ENCODE assay signal across 24 mouse cellular contexts in the genomic region with DNA sequence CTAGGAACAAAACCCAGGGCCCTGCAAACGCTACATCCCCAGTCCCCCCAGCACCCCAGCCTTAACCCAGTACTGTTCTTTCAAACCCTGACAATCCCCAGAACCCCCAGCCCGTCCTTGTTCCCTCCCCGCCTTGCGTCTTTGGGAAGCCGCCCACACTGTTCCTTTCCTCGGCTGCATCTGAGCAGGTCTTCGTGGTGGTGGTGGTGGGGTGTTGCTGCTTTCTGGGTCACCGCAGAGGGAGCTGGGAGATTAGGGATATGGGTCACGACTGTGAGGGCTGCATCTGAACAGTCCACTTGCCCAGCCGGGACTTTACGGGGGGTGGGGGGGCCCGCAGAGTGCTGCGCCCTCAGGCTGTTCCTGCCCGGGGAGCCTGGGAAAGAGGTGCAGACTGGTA. TPM values are rescaled to one million over a fixed set of nuclear protein-coding genes. Genes with fewer than 3 reads are reported as not detected.
DNase-seq lines count a peak whose midpoint lies in the region; ATAC-seq and TF ChIP-seq lines count a peak whose summit lies in the region.
"Had no signal": no experiment of that assay in that cellular context is flagged by ENCODE, and none has a peak within 500 bp of the region (broad histone marks: within the 10 kb centered on the region; RNA-seq: fewer than 3 reads in every experiment).

No protein-coding gene starts in this region.

- H3K4me3 ChIP-seq in kidney, adult 2 months (ENCODE audit: insufficient read depth, low read depth, low read length) = no peak overlapping the region
- no peak overlapping the region for H3K4me3 ChIP-seq in neural tube, embryonic 12.5 days
- H3K4me3 ChIP-seq in neural tube, embryonic 15.5 days (replicated peaks) = no peak overlapping the region
- H3K4me3 ChIP-seq in small intestine, adult 2 months (ENCODE audit: low read depth, low read length) = peak overlapping the region; percentile 18
- H3K4me3 ChIP-seq: heart, embryonic 13.5 days; hindbrain, embryonic 12.5 days; myocyte; stomach, embryonic 15.5 days had no signal

- TF ChIP-seq POLR2A in kidney, adult 2 months (IDR thresholded peaks at IDR 0.05; ENCODE audit: low read depth, low read length) = no peak
- TF ChIP-seq POLR2A in small intestine, adult 2 months (IDR thresholded peaks at IDR 0.05; ENCODE audit: low read depth, low read length) = no peak

- H3K27me3 ChIP-seq in kidney, adult 2 months (replicated peaks; ENCODE audit: control insufficient read depth, insufficient read depth, low read length) = no peaks in the 10 kb centered on the region
- H3K27me3 ChIP-seq in neural tube, embryonic 12.5 days (replicated peaks) = peaks cover 53% of the 10 kb centered on the region
- H3K27me3 ChIP-seq in neural tube, embryonic 15.5 days (replicated peaks) = peaks cover 52% of the 10 kb centered on the region
- no peaks in the 10 kb centered on the region for H3K27me3 ChIP-seq in small intestine, adult 2 months (ENCODE audit: control insufficient read depth, insufficient read depth, low read length)

- no peak for ATAC-seq in neural tube, embryonic 12.5 days (ENCODE audit: low FRiP score, low read depth)
- no peak for ATAC-seq in neural tube, embryonic 15.5 days (ENCODE audit: low FRiP score)
- ATAC-seq: midbrain, embryonic 16.5 days had no signal

- 0 out of 2 replicates have a peak overlapping the region, but pooled peaks have one; percentile 1 for H3K9ac ChIP-seq in neural tube, embryonic 12.5 days
- H3K9ac ChIP-seq in neural tube, embryonic 15.5 days (replicated peaks) = no peak overlapping the region
- H3K9ac ChIP-seq: heart, embryonic 13.5 days; hindbrain, embryonic 12.5 days; stomach, embryonic 15.5 days had no signal

- TF ChIP-seq CTCF in kidney, adult 2 months (conservative IDR thresholded peaks at IDR 0.05; ENCODE audit: insufficient read depth, insufficient read length, low read depth, low read length) = no peak
- TF ChIP-seq CTCF in small intestine, adult 2 months (IDR thresholded peaks at IDR 0.05; ENCODE audit: extremely low read depth, insufficient read length, insufficient replicate concordance, low read depth, low read length) = no peak

- WGBS in kidney, adult 2 months = 73% methylated on average over 14 of the region's 14 CpGs
- 68% methylated on average over 14 of the region's 14 CpGs for WGBS in neural tube, embryonic 12.5 days
- WGBS in neural tube, embryonic 15.5 days = 71% methylated on average over 14 of the region's 14 CpGs
- WGBS in small intestine, adult 2 months = 42% methylated on average over 14 of the region's 14 CpGs

- no peaks in the 10 kb centered on the region for H3K36me3 ChIP-seq in kidney, adult 2 months (ENCODE audit: control insufficient read depth, insufficient read depth, low read length)
- H3K36me3 ChIP-seq in neural tube, embryonic 12.5 days = no peaks in the 10 kb centered on the region
- no peaks in the 10 kb centered on the region for H3K36me3 ChIP-seq in neural tube, embryonic 15.5 days
- H3K36me3 ChIP-seq in small intestine, adult 2 months (ENCODE audit: control insufficient read depth, insufficient read depth, low read length) = peaks cover 33% of the 10 kb centered on the region
- H3K36me3 ChIP-seq: hindbrain, embryonic 12.5 days; stomach, embryonic 15.5 days had no signal

- no peaks in the 10 kb centered on the region for H3K9me3 ChIP-seq in neural tube, embryonic 12.5 days
- H3K9me3 ChIP-seq in neural tube, embryonic 15.5 days (replicated peaks) = no peaks in the 10 kb centered on the region
- H3K9me3 ChIP-seq: heart, embryonic 13.5 days; hindbrain, embryonic 12.5 days; stomach, embryonic 15.5 days had no signal

- H3K4me1 ChIP-seq in kidney, adult 2 months (ENCODE audit: control insufficient read depth, insufficient read depth, low read length) = peaks cover 7% of the 10 kb centered on the region
- peaks cover 19% of the 10 kb centered on the region for H3K4me1 ChIP-seq in neural tube, embryonic 12.5 days
- H3K4me1 ChIP-seq in neural tube, embryonic 15.5 days = peaks cover 27% of the 10 kb centered on the region
- H3K4me1 ChIP-seq in small intestine, adult 2 months (ENCODE audit: control insufficient read depth, insufficient read depth, insufficient read length, low read length) = peaks cover 43% of the 10 kb centered on the region

- peak; percentile 39 for DNase-seq in cerebellum, adult 9-11 months
- DNase-seq in cerebellum, adult 9-10 months = no peak
- DNase-seq in kidney, adult 2 months = no peak
- DNase-seq in kidney, adult 8-10 months = no peak
- DNase-seq: adrenal gland, postnatal 10 days; cerebellum, adult 2 months; gastrocnemius, postnatal 25 days; heart, adult 18-20 months; kidney, postnatal 14 days; lung, postnatal 4 days; thymus, postnatal 25 days had no signal

- no peak overlapping the region for H3K4me2 ChIP-seq in neural tube, embryonic 12.5 days (replicated peaks)
- H3K4me2 ChIP-seq in neural tube, embryonic 15.5 days = no peak overlapping the region
- H3K4me2 ChIP-seq: heart, embryonic 13.5 days; hindbrain, embryonic 12.5 days; stomach, embryonic 15.5 days had no signal

- 0 out of 2 replicates have a peak overlapping the region, but pooled peaks have one; percentile 20 for H3K27ac ChIP-seq in kidney, adult 2 months (ENCODE audit: insufficient read depth, low read depth, low read length)
- no peak overlapping the region for H3K27ac ChIP-seq in neural tube, embryonic 12.5 days
- H3K27ac ChIP-seq in neural tube, embryonic 15.5 days (replicated peaks) = no peak overlapping the region
- H3K27ac ChIP-seq in small intestine, adult 2 months (ENCODE audit: insufficient read depth, low read depth, low read length) = peak overlapping the region; percentile 76
- H3K27ac ChIP-seq: heart, embryonic 13.5 days; hindbrain, embryonic 12.5 days; stomach, embryonic 15.5 days had no signal

RNA-seq across cellular contexts. Expression of a gene that starts 3.7 kb away (rescaled TPM):
- 59.1 and 74.9 TPM in 2 replicates for polyA plus RNA-seq in kidney, adult 2 months (2012; rRNA removed)
- 45.7 and 47.4 TPM in 2 replicates for polyA plus RNA-seq in neural tube, embryonic 12.5 days (2016; fragmentation: Nextera tagmentation; extraction: Ambion mirVana)
- 31.6 and 37.6 TPM in 2 replicates for polyA plus RNA-seq in neural tube, embryonic 15.5 days (2015; fragmentation: Nextera tagmentation; extraction: Ambion mirVana)
- polyA plus RNA-seq in small intestine, adult 2 months (2012; rRNA removed) = 47.0 and 76.5 TPM in 2 replicates

RNA-seq across cellular contexts. Expression of a gene that starts 6.2 kb away (rescaled TPM):
- 84.7 and 94.6 TPM in 2 replicates for polyA plus RNA-seq in kidney, adult 2 months (2012; rRNA removed)
- 0.13 and 0.40 TPM in 2 replicates for polyA plus RNA-seq in neural tube, embryonic 12.5 days (2016; fragmentation: Nextera tagmentation; extraction: Ambion mirVana)
- 2.5 and 3.7 TPM in 2 replicates for polyA plus RNA-seq in neural tube, embryonic 15.5 days (2015; fragmentation: Nextera tagmentation; extraction: Ambion mirVana)
- 86.8 and 270 TPM in 2 replicates for polyA plus RNA-seq in small intestine, adult 2 months (2012; rRNA removed)
- polyA plus RNA-seq: myocyte had no signal

RNA-seq across cellular contexts. Expression of a gene that starts 25.0 kb away (rescaled TPM):
- polyA plus RNA-seq in kidney, adult 2 months (2012; rRNA removed) = not detected in 2 replicates
- polyA plus RNA-seq in neural tube, embryonic 12.5 days (2016; fragmentation: Nextera tagmentation; extraction: Ambion mirVana) = 10.0 and 11.2 TPM in 2 replicates
- polyA plus RNA-seq in neural tube, embryonic 15.5 days (2015; fragmentation: Nextera tagmentation; extraction: Ambion mirVana) = 13.7 and 16.3 TPM in 2 replicates
- 0.11 and 0.13 TPM in 2 replicates for polyA plus RNA-seq in small intestine, adult 2 months (2012; rRNA removed)
- polyA plus RNA-seq: heart, embryonic 13.5 days; limb, embryonic 11.5 days; liver, adult 2 months; liver, embryonic 16.5 days; lung, embryonic 16.5 days; myocyte had no signal

RNA-seq across cellular contexts. Expression of a gene that starts 29.2 kb away (rescaled TPM):
- polyA plus RNA-seq in kidney, adult 2 months (2012; rRNA removed) = 0.56 and 33.0 TPM in 2 replicates
- polyA plus RNA-seq in neural tube, embryonic 12.5 days (2016; fragmentation: Nextera tagmentation; extraction: Ambion mirVana) = 2.7 and 2.9 TPM in 2 replicates
- polyA plus RNA-seq in neural tube, embryonic 15.5 days (2015; fragmentation: Nextera tagmentation; extraction: Ambion mirVana) = 1.4 and 1.7 TPM in 2 replicates
- polyA plus RNA-seq in small intestine, adult 2 months (2012; rRNA removed) = 0.24 and 0.42 TPM in 2 replicates
- polyA plus RNA-seq: forebrain, embryonic 11.5 days; midbrain, embryonic 16.5 days had no signal

RNA-seq across cellular contexts. Expression of a gene that starts 31.8 kb away (rescaled TPM):
- not detected in 2 replicates for polyA plus RNA-seq in kidney, adult 2 months (2012; rRNA removed)
- 0.49 and 1.2 TPM in 2 replicates for polyA plus RNA-seq in neural tube, embryonic 12.5 days (2016; fragmentation: Nextera tagmentation; extraction: Ambion mirVana)
- 2.2 and 2.9 TPM in 2 replicates for polyA plus RNA-seq in neural tube, embryonic 15.5 days (2015; fragmentation: Nextera tagmentation; extraction: Ambion mirVana)
- polyA plus RNA-seq in small intestine, adult 2 months (2012; rRNA removed) = not detected in 2 replicates
- polyA plus RNA-seq: forebrain, embryonic 11.5 days; liver, adult 2 months had no signal

Comparison
In these comparisons a context has a peak if more than half of its experiments do, and no peak if none do; other contexts are left out.
1. H3K27ac ChIP-seq: peak in kidney, adult 2 months (single experiment) and small intestine, adult 2 months (single experiment); none in neural tube, embryonic 12.5 days (single experiment) and neural tube, embryonic 15.5 days (single experiment).
2. RNA of a gene that starts 6.2 kb away (polyA plus RNA-seq): 86.8 to 270 TPM in small intestine, adult 2 months and 84.7 to 94.6 TPM in kidney, adult 2 months; 2.5 to 3.7 TPM in neural tube, embryonic 15.5 days and 0.13 to 0.40 TPM in neural tube, embryonic 12.5 days; every median in the first group is over 10 times any median in the second.